Mouse (Mus musculus) cortical plate, adult 2 months (tissue): ENCODE data around the gene Ngb.

Experiments
- CTCF ChIP-seq: fragments of 200-500 bp; IDR thresholded peaks from 2 replicates; pipeline ENCODE4 v1.5.1; 2011; ENCODE audit warnings: mild to moderate bottlenecking, control low read depth, low read length; ENCODE audit not compliant: insufficient read depth; ENCODE audit errors: extremely low read depth
- POLR2A ChIP-seq: fragments of 200-500 bp; IDR thresholded peaks from 2 replicates; pipeline ENCODE4 v1.6.1; 2011; ENCODE audit warnings: mild to moderate bottlenecking, low read length, control low read depth; ENCODE audit not compliant: insufficient read depth; ENCODE audit errors: extremely low read depth

- TF ChIP-seq POLR2A (no peak), CTCF (no peak)
Observed at GRCm38 (mm10) chr12:87076610-87077009, 25.7 kb downstream of the Ngb start.
